Mouse (Mus musculus): Measurements from ENCODE around the gene Npm1. TPM values are rescaled to one million over a fixed set of nuclear protein-coding genes. Genes with fewer than 3 reads are reported as not detected.

The Npm1 gene
- polyA plus RNA-seq, 1 experiment from 2014 or later = 1,164 TPM

- Histone ChIP-seq H3K9me3 (no peaks in the 10 kb centered on the region), H3K4me2 (no peak overlapping the region), H3K9ac (no peak overlapping the region), H3K36me3 (no peaks in the 10 kb centered on the region), H3K27ac (no peak overlapping the region), H3K27me3 (peaks cover 37% of the 10 kb centered on the region), H3K4me3 (no peak overlapping the region), H3K4me1 (peaks cover 13% of the 10 kb centered on the region)
- no peak for ATAC-seq (ENCODE audit: insufficient number of reproducible peaks, insufficient read depth, low FRiP score, low TSS enrichment, low read depth)
- WGBS = 89% methylated on average over 5 of the region's 5 CpGs
Observed at GRCm38 (mm10) chr11:33140111-33140460, 22.9 kb downstream of the Npm1 start.

GRCm38 (mm10) chr11:33139458-33140110 lies 23.4 kb downstream of the Npm1 start:
- WGBS = 83% methylated on average over 9 of the region's 9 CpGs

DNA sequence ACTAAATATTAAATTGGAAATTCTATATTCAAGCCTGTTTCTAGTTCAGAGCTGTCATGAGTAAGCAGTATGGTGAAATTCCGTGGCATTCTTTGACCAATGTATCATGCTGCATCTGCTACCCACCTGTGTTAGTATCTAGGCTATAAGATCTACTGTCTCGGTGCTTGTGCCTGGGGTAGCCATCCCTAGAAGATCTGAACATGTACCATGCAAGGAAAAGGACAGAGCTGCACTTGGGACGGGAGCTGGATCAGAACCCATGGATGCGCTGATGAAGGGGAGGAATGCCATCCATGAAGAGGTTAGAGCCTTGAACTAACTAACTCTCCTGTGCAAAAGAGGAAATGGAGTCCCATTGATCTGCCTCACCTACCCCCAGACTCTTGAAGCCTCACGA lies 24.3 kb downstream of the Npm1 start:
- Histone ChIP-seq H3K4me1 (no peaks in the 10 kb centered on the region; the same call in 1 of the 2 replicates), H3K9me3 (no peaks in the 10 kb centered on the region), H3K4me2 (no peak overlapping the region), H3K27ac (no peak overlapping the region), H3K36me3 (no peaks in the 10 kb centered on the region; the same call in 1 of the 2 replicates), H3K4me3 (no peak overlapping the region), H3K27me3 (peaks cover 23% of the 10 kb centered on the region), H3K9ac (no peak overlapping the region)
- WGBS = 87% methylated on average over 5 of the region's 5 CpGs
- no peak for ATAC-seq (ENCODE audit: insufficient number of reproducible peaks, insufficient read depth, low FRiP score, low TSS enrichment, low read depth)

More at GRCm38 (mm10) chr11:33139458-33140110, 23.4 kb downstream of the Npm1 start:
- no peak overlapping the region for H3K9ac ChIP-seq
- H3K4me2 ChIP-seq = no peak overlapping the region
- no peak for ATAC-seq (ENCODE audit: insufficient number of reproducible peaks, insufficient read depth, low FRiP score, low TSS enrichment, low read depth)
- peaks cover 32% of the 10 kb centered on the region for H3K27me3 ChIP-seq
- no peaks in the 10 kb centered on the region for H3K9me3 ChIP-seq
- H3K4me3 ChIP-seq = no peak overlapping the region
- H3K27ac ChIP-seq = no peak overlapping the region
- peaks cover 8% of the 10 kb centered on the region for H3K4me1 ChIP-seq
- H3K36me3 ChIP-seq = no peaks in the 10 kb centered on the region

DNA sequence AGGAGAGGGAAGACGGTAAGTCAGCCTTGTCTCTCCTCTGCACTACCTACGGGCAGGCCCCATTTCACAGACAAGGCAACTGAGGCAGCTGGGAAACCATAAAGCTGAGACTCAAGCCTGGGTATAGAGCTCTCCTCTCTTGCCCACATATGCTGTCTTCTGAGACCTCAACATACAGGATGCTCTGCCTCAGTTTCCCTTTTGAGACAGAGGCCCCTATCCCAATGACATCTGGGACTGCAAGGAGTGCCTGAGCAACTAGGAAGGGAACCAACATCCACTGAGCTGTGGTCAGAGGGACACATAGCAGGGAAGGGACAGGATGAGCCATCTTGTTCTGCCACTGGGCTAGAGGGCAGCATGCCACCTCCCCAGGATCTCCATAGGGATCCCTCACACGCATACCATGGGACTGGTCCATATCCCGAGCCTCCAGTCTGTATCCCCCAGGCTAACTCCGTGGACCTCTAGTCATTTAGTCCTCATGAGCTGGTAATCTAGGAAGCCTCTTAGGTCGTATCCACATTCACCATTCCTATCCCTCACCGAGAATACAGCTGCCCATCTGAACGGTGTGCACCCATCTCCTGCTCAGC lies 28.5 kb downstream of the Npm1 start:
- Histone ChIP-seq H3K27ac (no peak overlapping the region), H3K9me3 (no peaks in the 10 kb centered on the region), H3K9ac (no peak overlapping the region), H3K4me3 (no peak overlapping the region), H3K4me2 (no peak overlapping the region), H3K27me3 (peaks cover 7% of the 10 kb centered on the region), H3K36me3 (no peaks in the 10 kb centered on the region; the same call in 1 of the 2 replicates), H3K4me1 (no peaks in the 10 kb centered on the region)
- ATAC-seq (ENCODE audit: insufficient number of reproducible peaks, insufficient read depth, low FRiP score, low TSS enrichment, low read depth) = no peak
- WGBS = 92% methylated on average over 8 of the region's 8 CpGs

- no peak for ATAC-seq (ENCODE audit: insufficient number of reproducible peaks, insufficient read depth, low FRiP score, low TSS enrichment, low read depth)
- H3K9ac ChIP-seq = no peak overlapping the region
- H3K4me1 ChIP-seq = no peaks in the 10 kb centered on the region
- no peak overlapping the region for H3K4me2 ChIP-seq
- peaks cover 6% of the 10 kb centered on the region; the same call in 1 of the 2 replicates for H3K27me3 ChIP-seq
- no peak overlapping the region for H3K4me3 ChIP-seq
- no peaks in the 10 kb centered on the region for H3K9me3 ChIP-seq
- peaks cover 6% of the 10 kb centered on the region for H3K36me3 ChIP-seq
- H3K27ac ChIP-seq = no peak overlapping the region
- 61% methylated on average over 8 of the region's 8 CpGs for WGBS
Observed at GRCm38 (mm10) chr11:33132619-33133338, 30.2 kb downstream of the Npm1 start.

DNA sequence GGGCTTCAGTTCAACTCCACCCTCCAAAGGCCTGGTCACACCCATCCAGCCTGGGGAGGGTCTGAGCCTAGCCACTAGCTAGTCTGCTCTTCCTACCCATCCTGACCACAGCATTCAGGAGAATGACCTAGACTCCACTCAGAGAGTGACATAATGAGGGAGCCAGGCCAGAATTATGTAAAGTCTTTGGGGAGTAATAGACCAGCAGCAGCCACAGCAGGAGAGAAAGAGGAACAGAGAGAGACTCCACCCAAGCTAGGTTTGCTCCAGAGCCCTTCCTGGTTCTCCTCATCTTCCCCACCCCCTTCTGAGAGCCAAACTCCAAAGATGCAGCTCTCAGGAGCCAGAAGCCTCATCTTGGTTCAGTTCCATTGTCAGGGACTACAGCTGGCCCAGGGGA lies 35.9 kb downstream of the Npm1 start:
- 0 out of 2 replicates have a peak, but pooled peaks have one; percentile 8 for ATAC-seq (ENCODE audit: insufficient number of reproducible peaks, insufficient read depth, low FRiP score, low TSS enrichment, low read depth)
- Histone ChIP-seq H3K27me3 (peaks cover 24% of the 10 kb centered on the region), H3K4me1 (peaks cover 15% of the 10 kb centered on the region; the same call in 1 of the 2 replicates), H3K4me2 (no peak overlapping the region), H3K4me3 (no peak overlapping the region), H3K9ac (no peak overlapping the region), H3K9me3 (no peaks in the 10 kb centered on the region), H3K27ac (no peak overlapping the region), H3K36me3 (peaks cover 6% of the 10 kb centered on the region)

DNA sequence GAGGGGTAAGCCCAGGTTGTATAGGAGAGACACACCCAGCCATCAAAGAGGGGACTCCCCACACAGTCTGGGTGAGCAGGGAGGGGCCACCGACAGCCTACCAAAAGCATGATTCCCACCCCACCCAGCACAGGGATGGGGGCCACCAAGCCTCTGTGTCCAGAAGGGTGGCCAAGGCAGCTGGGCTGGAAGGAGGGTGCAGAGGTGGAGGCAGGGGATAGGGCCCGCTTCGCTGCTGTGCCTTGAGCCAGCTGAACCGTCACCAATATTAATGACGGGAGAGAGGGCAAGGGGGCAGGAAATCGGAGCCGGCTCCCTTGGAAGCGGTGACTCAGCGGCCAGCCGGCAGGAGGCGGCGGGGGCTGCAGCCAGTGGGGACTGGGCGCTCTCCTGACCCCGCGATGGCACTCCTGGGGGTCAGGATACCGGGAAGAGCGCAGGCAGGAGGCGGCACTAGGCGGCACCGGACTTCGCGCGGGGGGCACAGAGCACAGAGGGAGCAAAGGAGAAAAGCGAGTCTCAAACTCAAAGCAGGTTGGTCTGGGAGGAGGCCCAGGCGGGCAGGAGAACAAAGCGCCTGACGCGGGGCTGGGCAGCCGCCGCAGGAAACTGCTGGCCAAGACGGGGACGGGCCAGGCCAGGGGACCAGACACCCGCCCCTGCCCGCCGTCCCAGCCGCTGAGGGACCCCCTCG lies 40.3 kb downstream of the Npm1 start:
- H3K27me3 ChIP-seq = peaks cover 40% of the 10 kb centered on the region
- no peak for ATAC-seq (ENCODE audit: insufficient number of reproducible peaks, insufficient read depth, low FRiP score, low TSS enrichment, low read depth)
- H3K9ac ChIP-seq = peak overlapping the region; percentile 67
- H3K4me2 ChIP-seq = peak overlapping the region; percentile 68
- H3K36me3 ChIP-seq = 0 out of 2 replicates have a peak, but pooled peaks cover 2% of the 10 kb centered on the region
- peaks cover 15% of the 10 kb centered on the region; the same call in 1 of the 2 replicates for H3K4me1 ChIP-seq
- H3K4me3 ChIP-seq = peak overlapping the region; percentile 35
- no peak overlapping the region for H3K27ac ChIP-seq
- whole genome bisulfite sequencing = 3% methylated on average over 37 of the region's 37 CpGs
- H3K9me3 ChIP-seq = no peaks in the 10 kb centered on the region

DNA sequence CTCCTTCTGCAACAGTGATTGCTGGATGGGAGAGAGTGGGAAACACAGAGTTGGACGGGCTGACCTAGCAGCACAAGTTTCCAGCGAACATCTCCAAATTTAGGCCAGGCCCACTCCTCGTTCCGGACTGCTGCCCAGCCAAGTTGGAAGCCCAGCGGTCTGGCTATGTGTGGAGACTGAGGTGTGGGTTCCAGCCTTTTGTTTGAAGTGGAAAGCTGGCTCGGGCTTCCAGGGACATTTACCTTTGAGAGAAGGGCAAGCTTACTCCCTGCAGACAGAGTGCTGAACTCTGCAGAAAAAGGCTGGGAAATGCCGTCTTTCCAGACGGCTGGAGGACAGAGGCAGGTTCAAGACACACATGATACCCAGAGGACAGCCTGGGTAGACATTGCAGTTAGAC lies 43.5 kb downstream of the Npm1 start:
- Histone ChIP-seq H3K9ac (no peak overlapping the region), H3K9me3 (no peaks in the 10 kb centered on the region), H3K4me3 (no peak overlapping the region), H3K36me3 (0 out of 2 replicates have a peak, but pooled peaks cover 3% of the 10 kb centered on the region), H3K27me3 (peaks cover 40% of the 10 kb centered on the region), H3K27ac (no peak overlapping the region), H3K4me1 (peaks cover 10% of the 10 kb centered on the region; the same call in 1 of the 2 replicates), H3K4me2 (no peak overlapping the region)
- WGBS = 72% methylated on average over 8 of the region's 8 CpGs
- ATAC-seq (ENCODE audit: insufficient number of reproducible peaks, insufficient read depth, low FRiP score, low TSS enrichment, low read depth) = no peak

- Histone ChIP-seq H3K27ac (no peak overlapping the region), H3K9ac (no peak overlapping the region), H3K9me3 (no peaks in the 10 kb centered on the region), H3K4me3 (no peak overlapping the region), H3K27me3 (peaks cover 41% of the 10 kb centered on the region), H3K4me1 (peaks cover 13% of the 10 kb centered on the region; the same call in 1 of the 2 replicates), H3K36me3 (0 out of 2 replicates have a peak, but pooled peaks cover 3% of the 10 kb centered on the region), H3K4me2 (no peak overlapping the region)
- no peak for ATAC-seq (ENCODE audit: insufficient number of reproducible peaks, insufficient read depth, low FRiP score, low TSS enrichment, low read depth)
- WGBS = 75% methylated on average over 7 of the region's 7 CpGs
Observed at GRCm38 (mm10) chr11:33119116-33119515, 43.9 kb downstream of the Npm1 start.

GRCm38 (mm10) chr11:33118480-33118879 lies 44.5 kb downstream of the Npm1 start:
- 80% methylated on average over 6 of the region's 6 CpGs for WGBS
- Histone ChIP-seq H3K27me3 (peaks cover 39% of the 10 kb centered on the region), H3K4me3 (no peak overlapping the region), H3K4me1 (peaks cover 13% of the 10 kb centered on the region; the same call in 1 of the 2 replicates), H3K27ac (no peak overlapping the region), H3K9me3 (no peaks in the 10 kb centered on the region), H3K36me3 (0 out of 2 replicates have a peak, but pooled peaks cover 3% of the 10 kb centered on the region), H3K9ac (no peak overlapping the region), H3K4me2 (no peak overlapping the region)
- ATAC-seq (ENCODE audit: insufficient number of reproducible peaks, insufficient read depth, low FRiP score, low TSS enrichment, low read depth) = no peak

DNA sequence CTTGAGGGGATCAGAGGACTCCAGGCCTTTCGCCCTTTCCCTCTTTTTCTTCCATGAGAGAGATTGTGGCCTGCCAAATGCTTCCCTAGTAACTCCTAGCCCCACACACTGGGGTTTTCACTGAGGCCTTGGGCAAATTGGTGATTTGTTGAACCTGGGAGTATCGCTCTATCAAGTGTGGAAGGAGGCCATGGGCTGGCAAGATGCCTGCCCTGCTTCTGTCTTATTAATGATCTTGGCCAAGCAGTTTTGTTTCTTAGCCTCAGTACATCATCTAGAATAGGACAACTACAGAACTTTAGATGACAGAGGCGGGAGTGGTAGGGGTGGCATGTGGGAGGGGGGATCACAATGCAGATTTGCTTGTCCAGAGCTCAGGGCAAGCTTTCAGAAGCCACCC lies 47.2 kb downstream of the Npm1 start:
- H3K4me3 ChIP-seq = no peak overlapping the region
- H3K4me2 ChIP-seq = no peak overlapping the region
- ATAC-seq (ENCODE audit: insufficient number of reproducible peaks, insufficient read depth, low FRiP score, low TSS enrichment, low read depth) = no peak
- H3K27me3 ChIP-seq = peaks cover 24% of the 10 kb centered on the region; the same call in 1 of the 2 replicates
- 0 out of 2 replicates have a peak, but pooled peaks cover 3% of the 10 kb centered on the region for H3K4me1 ChIP-seq
- H3K9ac ChIP-seq = no peak overlapping the region
- 0 out of 2 replicates have a peak, but pooled peaks cover 3% of the 10 kb centered on the region for H3K36me3 ChIP-seq
- WGBS = 87% methylated on average over 3 of the region's 3 CpGs
- no peaks in the 10 kb centered on the region for H3K9me3 ChIP-seq
- H3K27ac ChIP-seq = no peak overlapping the region
